Mouse (Mus musculus) neural tube, embryonic 13.5 days (tissue): Measurements from ENCODE around the gene Kif5a. TPM values are rescaled to one million over a fixed set of nuclear protein-coding genes. Genes with fewer than 3 reads are reported as not detected.
A peak's percentile ranks its signal among the peaks of the same experiment; 100 is the strongest.

Experiments
- ATAC-seq: fragments of 200-750 bp; cut with Nextera tagmentation; 2 replicates; pipeline ENCODE4 v1.8.0; 2017; ENCODE audit warnings: low read depth, mild to moderate bottlenecking, moderate TSS enrichment, moderate library complexity
- H3K27ac ChIP-seq: fragments of 300-500 bp; sonication (generic); replicated peaks from 2 replicates; pipeline ENCODE4 v1.5.1; 2015; ENCODE audit warnings: moderate library complexity, mild to moderate bottlenecking, inconsistent platforms
- H3K27me3 ChIP-seq: fragments of 300-500 bp; sonication (generic); 2 replicates; pipeline ENCODE4 v1.6.1; 2015; ENCODE audit warnings: mild to moderate bottlenecking, inconsistent platforms
- H3K36me3 ChIP-seq: fragments of 300-500 bp; sonication (generic); 2 replicates; pipeline ENCODE4 v1.6.1; 2015; ENCODE audit warnings: mild to moderate bottlenecking, inconsistent platforms
- H3K4me1 ChIP-seq: fragments of 300-500 bp; sonication (generic); replicated peaks from 2 replicates; pipeline ENCODE4 v1.6.1; 2015; ENCODE audit warnings: inconsistent platforms
- H3K4me2 ChIP-seq: fragments of 300-500 bp; sonication (generic); 2 replicates; pipeline ENCODE4 v1.6.1; 2015; ENCODE audit warnings: inconsistent platforms, mild to moderate bottlenecking, moderate library complexity
- H3K4me3 ChIP-seq: fragments of 300-500 bp; sonication (generic); 2 replicates; pipeline ENCODE4 v1.5.1; 2015; ENCODE audit warnings: mild to moderate bottlenecking, inconsistent platforms
- H3K9ac ChIP-seq: fragments of 300-500 bp; sonication (generic); 2 replicates; pipeline ENCODE4 v1.6.1; 2015; ENCODE audit warnings: moderate library complexity, mild to moderate bottlenecking, inconsistent platforms
- H3K9me3 ChIP-seq: fragments of 300-500 bp; sonication (generic); 2 replicates; pipeline ENCODE4 v1.6.1; 2016; ENCODE audit warnings: inconsistent platforms
- WGBS: fragments of 180-500 bp; shearing (Covaris S2); methylation state at CpG from one replicate; pipeline ENCODE4 v1.1.7; 2015; 5-methylcytosine and 5-hydroxymethylcytosine counted together
- polyA plus RNA-seq: library from polyadenylated mRNA; unstranded; fragments of >200 nt; fragmentation: Nextera tagmentation; extraction: Ambion mirVana; gene quantifications from 2 replicates; pipeline ENCODE4 v1.2.1, GENCODE M21; 2015

Gene Kif5a
- polyA plus RNA-seq, 1 experiment from 2014 or later, result 104 TPM

- no peaks in the 10 kb centered on the region for H3K9me3 ChIP-seq
- H3K4me1 ChIP-seq, result peaks cover 63% of the 10 kb centered on the region
- WGBS, result 59% methylated on average over 15 of the region's 15 CpGs
- peak overlapping the region; percentile 98 for H3K27ac ChIP-seq
- no peaks in the 10 kb centered on the region for H3K27me3 ChIP-seq
- H3K4me2 ChIP-seq, result peak overlapping the region; percentile 88
- H3K36me3 ChIP-seq, result peaks cover 50% of the 10 kb centered on the region
- peak overlapping the region; percentile 88 for H3K9ac ChIP-seq
- H3K4me3 ChIP-seq, result peak overlapping the region; percentile 64
- no peak for ATAC-seq
Observed at GRCm38 (mm10) chr10:127287271-127287935, 24.3 kb upstream of the Kif5a start.

GRCm38 (mm10) chr10:127286730-127287129, 23.6 kb upstream of the Kif5a start:
- no peak for ATAC-seq
- Histone ChIP-seq H3K9ac (peak overlapping the region; percentile 88), H3K4me3 (peak overlapping the region; percentile 64), H3K27me3 (no peaks in the 10 kb centered on the region), H3K27ac (peak overlapping the region; percentile 98; the same call in 1 of the 2 replicates), H3K9me3 (no peaks in the 10 kb centered on the region), H3K36me3 (peaks cover 57% of the 10 kb centered on the region), H3K4me2 (peak overlapping the region; percentile 88), H3K4me1 (peaks cover 56% of the 10 kb centered on the region)
- 50% methylated on average over 7 of the region's 7 CpGs for WGBS

GRCm38 (mm10) chr10:127286194-127286593, 23.0 kb upstream of the Kif5a start:
- peaks cover 51% of the 10 kb centered on the region for H3K4me1 ChIP-seq
- peak overlapping the region; percentile 98; the same call in 1 of the 2 replicates for H3K27ac ChIP-seq
- H3K4me2 ChIP-seq, result peak overlapping the region; percentile 88
- H3K9me3 ChIP-seq, result no peaks in the 10 kb centered on the region
- H3K36me3 ChIP-seq, result peaks cover 62% of the 10 kb centered on the region
- H3K27me3 ChIP-seq, result no peaks in the 10 kb centered on the region
- H3K9ac ChIP-seq, result peak overlapping the region; percentile 88
- no peak for ATAC-seq
- peak overlapping the region; percentile 64; the same call in 1 of the 2 replicates for H3K4me3 ChIP-seq
- 64% methylated on average over 7 of the region's 7 CpGs for WGBS

- Histone ChIP-seq H3K4me1 (peaks cover 49% of the 10 kb centered on the region), H3K4me3 (no peak overlapping the region), H3K9me3 (no peaks in the 10 kb centered on the region), H3K27ac (no peak overlapping the region), H3K4me2 (peak overlapping the region; percentile 88; the same call in 1 of the 2 replicates), H3K36me3 (peaks cover 68% of the 10 kb centered on the region), H3K9ac (peak overlapping the region; percentile 88; the same call in 1 of the 2 replicates), H3K27me3 (no peaks in the 10 kb centered on the region)
- ATAC-seq, result no peak
- 73% methylated on average over 13 of the region's 13 CpGs for WGBS
Observed at GRCm38 (mm10) chr10:127285644-127286043, 22.5 kb upstream of the Kif5a start.

GRCm38 (mm10) chr10:127284724-127285500, 21.8 kb upstream of the Kif5a start:
- ATAC-seq, result no peak
- Histone ChIP-seq H3K9ac (peak overlapping the region; percentile 88; the same call in 1 of the 2 replicates), H3K27ac (no peak overlapping the region), H3K4me1 (peaks cover 48% of the 10 kb centered on the region), H3K9me3 (no peaks in the 10 kb centered on the region), H3K4me2 (no peak overlapping the region), H3K4me3 (no peak overlapping the region), H3K36me3 (peaks cover 75% of the 10 kb centered on the region), H3K27me3 (no peaks in the 10 kb centered on the region)
- 75% methylated on average over 11 of the region's 11 CpGs for WGBS

- Histone ChIP-seq H3K4me1 (peaks cover 41% of the 10 kb centered on the region), H3K9me3 (no peaks in the 10 kb centered on the region), H3K27me3 (no peaks in the 10 kb centered on the region), H3K4me2 (no peak overlapping the region), H3K36me3 (peaks cover 83% of the 10 kb centered on the region), H3K4me3 (no peak overlapping the region), H3K27ac (no peak overlapping the region), H3K9ac (no peak overlapping the region)
- WGBS, result 93% methylated on average over 7 of the region's 7 CpGs
- ATAC-seq, result no peak
Observed at GRCm38 (mm10) chr10:127284105-127284622, 21.0 kb upstream of the Kif5a start.

- Histone ChIP-seq H3K9ac (no peak overlapping the region), H3K9me3 (no peaks in the 10 kb centered on the region), H3K4me2 (no peak overlapping the region), H3K4me1 (peaks cover 34% of the 10 kb centered on the region), H3K27me3 (no peaks in the 10 kb centered on the region), H3K27ac (no peak overlapping the region), H3K4me3 (no peak overlapping the region), H3K36me3 (peaks cover 97% of the 10 kb centered on the region)
- no peak for ATAC-seq
- 88% methylated on average over 13 of the region's 13 CpGs for WGBS
Observed at GRCm38 (mm10) chr10:127282620-127283215, 19.6 kb upstream of the Kif5a start.

- peaks cover 20% of the 10 kb centered on the region for H3K4me1 ChIP-seq
- WGBS, result 89% methylated on average over 8 of the region's 8 CpGs
- no peak overlapping the region for H3K4me3 ChIP-seq
- no peak for ATAC-seq
- H3K36me3 ChIP-seq, result peaks cover 100% of the 10 kb centered on the region
- H3K9ac ChIP-seq, result no peak overlapping the region
- no peak overlapping the region for H3K27ac ChIP-seq
- no peak overlapping the region for H3K4me2 ChIP-seq
- H3K9me3 ChIP-seq, result no peaks in the 10 kb centered on the region
- no peaks in the 10 kb centered on the region for H3K27me3 ChIP-seq
Observed at GRCm38 (mm10) chr10:127281316-127281715, 18.2 kb upstream of the Kif5a start.

- Histone ChIP-seq H3K36me3 (peaks cover 100% of the 10 kb centered on the region), H3K27ac (no peak overlapping the region), H3K4me1 (peaks cover 4% of the 10 kb centered on the region; the same call in 1 of the 2 replicates), H3K4me2 (no peak overlapping the region), H3K9me3 (no peaks in the 10 kb centered on the region), H3K9ac (no peak overlapping the region), H3K27me3 (no peaks in the 10 kb centered on the region), H3K4me3 (no peak overlapping the region)
- ATAC-seq, result no peak
- 97% methylated on average over 2 of the region's 2 CpGs for WGBS
Observed at GRCm38 (mm10) chr10:127279730-127280129, 16.6 kb upstream of the Kif5a start.

- no peak overlapping the region; the same call in 1 of the 2 replicates for H3K27ac ChIP-seq
- ATAC-seq, result no peak
- H3K9ac ChIP-seq, result no peak overlapping the region
- H3K27me3 ChIP-seq, result no peaks in the 10 kb centered on the region
- no peak overlapping the region for H3K4me3 ChIP-seq
- H3K36me3 ChIP-seq, result peaks cover 97% of the 10 kb centered on the region
- H3K9me3 ChIP-seq, result no peaks in the 10 kb centered on the region
- peaks cover 18% of the 10 kb centered on the region for H3K4me1 ChIP-seq
- 89% methylated on average over 11 of the region's 11 CpGs for WGBS
- no peak overlapping the region for H3K4me2 ChIP-seq
Observed at GRCm38 (mm10) chr10:127274261-127275022, 11.3 kb upstream of the Kif5a start.

- Histone ChIP-seq H3K9me3 (no peaks in the 10 kb centered on the region), H3K4me1 (peaks cover 39% of the 10 kb centered on the region), H3K36me3 (peaks cover 89% of the 10 kb centered on the region), H3K4me2 (no peak overlapping the region), H3K4me3 (no peak overlapping the region), H3K9ac (no peak overlapping the region), H3K27me3 (no peaks in the 10 kb centered on the region), H3K27ac (no peak overlapping the region)
- ATAC-seq, result no peak
- 94% methylated on average over 5 of the region's 5 CpGs for WGBS
Observed at GRCm38 (mm10) chr10:127272371-127272770, 9.2 kb upstream of the Kif5a start.
